Mouse (Mus musculus) heart, embryonic 16.5 days (tissue): ENCODE data around the gene Cpeb1. TPM values are rescaled to one million over a fixed set of nuclear protein-coding genes. Genes with fewer than 3 reads are reported as not detected.

Experiments used
- ATAC-seq: fragments of 200-750 bp; cut with Nextera tagmentation; replicated peaks from 2 replicates; pipeline ENCODE4 v1.8.0; 2017; ENCODE audit warnings: moderate number of reproducible peaks; ENCODE audit not compliant: insufficient read depth, low FRiP score; ENCODE audit errors: extremely low read depth
- H3K27ac ChIP-seq: fragments of 300-500 bp; sonication (generic); 2 replicates; pipeline ENCODE4 v1.5.1; 2014; ENCODE audit warnings: mild to moderate bottlenecking, low read length, control low read depth, moderate library complexity
- H3K27me3 ChIP-seq: fragments of 300-500 bp; sonication (generic); 2 replicates; pipeline ENCODE4 v1.6.1; 2014; ENCODE audit warnings: low read length, mixed read lengths; ENCODE audit not compliant: control insufficient read depth, insufficient read depth
- H3K36me3 ChIP-seq: fragments of 300-500 bp; sonication (generic); 2 replicates; pipeline ENCODE4 v1.6.1; 2014; ENCODE audit not compliant: control insufficient read depth, insufficient read depth
- H3K4me1 ChIP-seq: fragments of 300-500 bp; sonication (generic); 2 replicates; pipeline ENCODE4 v1.6.1; 2014; ENCODE audit warnings: low read length, mixed read lengths; ENCODE audit not compliant: control insufficient read depth, insufficient read depth
- H3K4me2 ChIP-seq: fragments of 300-500 bp; sonication (generic); 2 replicates; pipeline ENCODE4 v1.6.1; 2014; ENCODE audit warnings: low read depth, mild to moderate bottlenecking, control low read depth, low read length
- H3K4me3 ChIP-seq: fragments of 300-500 bp; sonication (generic); 2 replicates; pipeline ENCODE4 v1.5.1; 2014; ENCODE audit warnings: mild to moderate bottlenecking, control low read depth, low read length
- H3K9ac ChIP-seq: fragments of 300-500 bp; sonication (generic); 2 replicates; pipeline ENCODE4 v1.6.1; 2014; ENCODE audit warnings: low read length, control low read depth
- H3K9me3 ChIP-seq: fragments of 300-500 bp; sonication (generic); replicated peaks from 2 replicates; pipeline ENCODE4 v1.6.1; 2016; ENCODE audit warnings: low read length; ENCODE audit not compliant: control insufficient read depth
- WGBS: fragments of 180-500 bp; shearing (Covaris S2); extraction: QIAGEN DNeasy Blood & Tissue Kit; methylation state at CpG from one replicate; pipeline ENCODE4 v1.1.7; 2014; 5-methylcytosine and 5-hydroxymethylcytosine counted together
- polyA plus RNA-seq: library from polyadenylated mRNA; unstranded; fragments of >200 nt; fragmentation: Nextera tagmentation; extraction: Ambion mirVana; gene quantifications from 2 replicates; pipeline ENCODE4 v1.2.1, GENCODE M21; 2015

The Cpeb1 gene
- polyA plus RNA-seq, 1 experiment from 2014 or later, result 5.0 TPM

DNA sequence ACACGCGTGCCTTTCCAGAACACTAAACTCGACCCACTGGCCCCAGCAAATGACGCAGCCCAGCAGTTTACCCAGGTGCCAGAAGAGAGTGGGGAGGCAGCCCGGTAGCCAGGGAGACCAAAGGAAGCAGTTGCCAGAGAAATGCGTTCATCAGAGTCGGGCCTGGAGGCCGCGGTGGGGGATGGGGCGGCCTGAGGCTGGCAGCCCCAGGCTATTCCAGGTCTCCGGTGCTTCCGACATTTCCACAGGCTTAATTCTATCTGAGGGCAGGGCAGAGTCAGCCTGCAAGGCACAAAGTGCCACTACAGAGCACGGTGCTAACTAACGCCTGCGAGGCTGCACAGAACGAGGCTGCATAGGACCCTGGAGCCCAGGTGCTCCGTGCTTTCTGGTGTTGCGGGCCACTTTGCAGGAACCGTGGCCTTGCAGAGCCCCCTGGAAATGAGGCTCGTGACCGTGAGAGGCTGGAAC, 2.3 kb downstream of the Cpeb1 start:
- peaks cover 59% of the 10 kb centered on the region for H3K27me3 ChIP-seq
- H3K4me2 ChIP-seq, result peak overlapping the region; percentile 95
- 10% methylated on average over 21 of the region's 21 CpGs for WGBS
- H3K9ac ChIP-seq, result no peak overlapping the region
- no peak overlapping the region for H3K27ac ChIP-seq
- ATAC-seq, result no peak
- H3K4me3 ChIP-seq, result peak overlapping the region; percentile 67; the same call in 1 of the 2 replicates
- H3K9me3 ChIP-seq, result 0 out of 2 replicates have a peak, but pooled peaks cover 2% of the 10 kb centered on the region
- H3K36me3 ChIP-seq, result no peaks in the 10 kb centered on the region
- H3K4me1 ChIP-seq, result peaks cover 18% of the 10 kb centered on the region

DNA sequence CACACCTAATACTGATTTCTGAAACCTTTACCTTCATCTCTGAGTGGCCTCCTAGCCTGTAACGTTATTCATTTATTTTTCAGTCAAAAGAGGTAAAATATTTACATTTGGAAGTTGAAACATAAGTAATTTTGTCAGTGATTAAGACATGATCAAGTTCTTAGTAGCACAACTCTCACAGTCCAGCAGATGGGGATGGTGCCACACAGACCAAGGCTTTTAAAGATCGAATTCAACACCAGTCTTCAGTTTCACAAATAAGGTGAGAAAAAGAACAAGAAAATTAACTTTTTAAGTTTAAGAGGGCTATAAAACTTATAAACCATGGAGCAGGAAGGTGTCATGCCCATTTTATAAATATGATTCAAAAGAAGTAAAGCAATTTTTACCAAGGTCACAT, 56.3 kb downstream of the Cpeb1 start:
- Histone ChIP-seq H3K4me3 (no peak overlapping the region), H3K4me1 (no peaks in the 10 kb centered on the region), H3K9ac (no peak overlapping the region), H3K36me3 (no peaks in the 10 kb centered on the region), H3K27ac (no peak overlapping the region), H3K9me3 (no peaks in the 10 kb centered on the region), H3K27me3 (no peaks in the 10 kb centered on the region), H3K4me2 (no peak overlapping the region)
- WGBS, result 42% methylated on average over 2 of the region's 2 CpGs
- ATAC-seq, result no peak

DNA sequence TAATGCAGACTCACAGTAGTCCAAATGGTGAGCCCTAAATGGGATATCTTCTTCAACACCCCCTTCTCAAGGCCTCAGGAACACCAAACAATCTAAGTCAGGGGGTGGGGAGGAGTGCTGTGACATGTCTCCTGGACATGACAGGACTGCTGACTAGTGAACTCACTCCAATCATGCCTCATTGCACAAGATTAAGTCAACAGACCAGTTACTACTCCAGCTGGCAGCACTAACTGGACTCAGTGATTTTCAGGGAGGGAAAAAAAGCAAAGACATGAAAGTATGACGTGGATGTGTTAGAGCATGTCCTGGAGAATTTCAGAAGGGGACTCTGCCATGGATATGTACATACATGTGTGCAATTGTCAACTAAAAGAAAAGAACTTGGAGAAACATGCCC, 75.9 kb downstream of the Cpeb1 start:
- Histone ChIP-seq H3K36me3 (no peaks in the 10 kb centered on the region), H3K9ac (no peak overlapping the region), H3K27ac (no peak overlapping the region), H3K9me3 (no peaks in the 10 kb centered on the region), H3K4me3 (no peak overlapping the region), H3K27me3 (no peaks in the 10 kb centered on the region), H3K4me2 (no peak overlapping the region), H3K4me1 (no peaks in the 10 kb centered on the region)
- ATAC-seq, result no peak
- WGBS, result 60% methylated on average over 1 of the region's 1 CpGs

DNA sequence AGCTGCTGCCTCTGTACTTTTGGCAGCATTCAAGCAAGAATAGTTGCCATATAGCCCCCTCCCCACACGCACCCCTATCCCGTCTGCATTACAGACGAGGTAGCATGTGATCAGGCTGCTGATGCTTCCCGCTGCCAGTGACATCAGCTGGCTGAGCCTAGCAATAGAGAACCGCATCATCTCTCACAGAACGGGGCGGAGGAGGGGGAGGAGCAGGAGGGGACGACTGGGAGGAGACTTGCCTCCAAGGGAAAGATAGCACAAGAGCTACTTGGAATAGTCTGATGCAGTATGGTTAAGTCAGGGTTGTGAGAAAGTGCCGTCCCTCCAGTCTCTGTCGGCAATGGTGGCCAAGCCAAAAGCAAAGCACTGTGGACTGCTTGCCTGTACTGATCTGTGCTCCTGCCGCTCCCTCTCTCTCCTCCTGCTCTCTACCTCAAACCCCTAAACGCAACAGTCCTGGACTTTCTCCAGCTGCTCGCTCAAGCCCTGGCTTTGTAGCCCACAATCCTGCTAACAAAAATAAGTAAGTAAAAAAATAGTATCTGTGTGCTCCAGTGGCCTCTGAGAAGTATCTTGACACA, 82.8 kb downstream of the Cpeb1 start:
- 0 out of 2 replicates have a peak, but pooled peaks cover 2% of the 10 kb centered on the region for H3K27me3 ChIP-seq
- H3K9ac ChIP-seq, result peak overlapping the region; percentile 29; the same call in 1 of the 2 replicates
- H3K4me1 ChIP-seq, result peaks cover 2% of the 10 kb centered on the region; the same call in 1 of the 2 replicates
- WGBS, result 5% methylated on average over 13 of the region's 13 CpGs
- H3K36me3 ChIP-seq, result no peaks in the 10 kb centered on the region
- peak; percentile 41; the same call in 1 of the 2 replicates for ATAC-seq
- H3K4me3 ChIP-seq, result peak overlapping the region; percentile 24
- H3K4me2 ChIP-seq, result peak overlapping the region; percentile 55
- no peak overlapping the region for H3K27ac ChIP-seq
- H3K9me3 ChIP-seq, result no peaks in the 10 kb centered on the region

DNA sequence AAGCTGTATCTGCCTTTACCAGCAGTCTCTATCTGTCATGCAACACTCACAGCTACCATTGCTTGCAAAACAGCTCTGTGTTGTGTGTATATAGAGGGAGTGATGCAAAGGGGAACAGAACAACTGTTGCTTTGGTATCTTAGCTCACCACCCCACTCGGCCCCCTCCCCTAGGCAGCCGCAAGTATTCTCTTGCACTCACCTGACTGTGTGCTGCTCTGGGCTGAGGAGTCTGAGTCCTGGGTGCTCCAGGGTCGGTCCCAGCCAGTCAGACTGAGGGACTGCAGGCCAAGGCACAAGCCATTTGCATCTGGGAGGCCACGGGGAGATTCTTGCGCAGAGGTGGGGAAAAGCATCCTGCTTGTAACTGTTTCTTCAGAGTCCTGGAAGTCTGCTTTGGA, 83.5 kb downstream of the Cpeb1 start:
- Histone ChIP-seq H3K27ac (no peak overlapping the region), H3K9me3 (no peaks in the 10 kb centered on the region), H3K4me1 (peaks cover 2% of the 10 kb centered on the region; the same call in 1 of the 2 replicates), H3K4me3 (no peak overlapping the region), H3K4me2 (no peak overlapping the region; the same call in 1 of the 2 replicates), H3K36me3 (no peaks in the 10 kb centered on the region), H3K27me3 (0 out of 2 replicates have a peak, but pooled peaks cover 2% of the 10 kb centered on the region), H3K9ac (no peak overlapping the region)
- 24% methylated on average over 5 of the region's 5 CpGs for WGBS
- no peak for ATAC-seq

DNA sequence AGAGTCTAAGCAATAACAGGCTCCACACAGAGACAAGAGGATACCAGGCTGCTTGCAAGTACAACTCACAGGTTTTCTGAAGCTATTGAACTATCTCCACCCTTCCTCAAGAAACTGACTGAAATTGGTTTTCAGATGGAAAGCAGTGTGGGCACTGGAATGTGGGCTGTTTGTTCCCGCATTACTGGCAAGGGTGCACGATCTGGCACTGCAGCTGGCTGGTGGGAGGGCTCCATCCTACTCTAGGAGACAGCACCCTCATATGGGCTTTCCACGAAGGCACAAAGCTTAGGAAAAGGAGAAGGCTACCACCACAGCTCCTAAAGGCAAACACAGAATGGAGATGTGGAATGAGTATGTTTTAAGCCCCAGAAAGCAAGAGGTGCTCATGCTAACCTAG, 85.5 kb downstream of the Cpeb1 start:
- no peaks in the 10 kb centered on the region for H3K9me3 ChIP-seq
- 52% methylated on average over 3 of the region's 3 CpGs for WGBS

DNA sequence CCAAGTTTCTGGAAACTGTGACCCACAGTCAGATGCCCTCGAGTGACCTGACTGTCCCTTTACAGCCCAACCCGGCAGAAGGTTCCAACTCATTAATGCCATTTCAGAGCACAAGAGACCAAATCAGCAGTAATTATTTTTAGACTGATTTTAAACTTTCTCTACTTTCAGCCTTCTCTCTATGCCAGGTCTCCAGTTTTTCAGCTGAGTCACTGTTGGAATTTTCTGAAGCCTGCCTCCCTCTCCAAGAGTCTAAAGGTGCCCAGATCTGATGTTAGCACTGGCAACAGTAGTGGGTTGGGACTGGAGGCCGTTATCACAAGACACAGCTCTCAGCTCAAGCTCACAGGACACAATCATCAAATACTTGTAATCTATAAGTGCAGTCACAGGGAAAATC, 87.3 kb downstream of the Cpeb1 start:
- no peak for ATAC-seq
- peaks cover 2% of the 10 kb centered on the region; the same call in 1 of the 2 replicates for H3K4me1 ChIP-seq
- no peak overlapping the region for H3K9ac ChIP-seq
- 65% methylated on average over 3 of the region's 3 CpGs for WGBS
- H3K36me3 ChIP-seq, result no peaks in the 10 kb centered on the region
- no peaks in the 10 kb centered on the region for H3K27me3 ChIP-seq
- no peak overlapping the region for H3K27ac ChIP-seq
- no peak overlapping the region for H3K4me2 ChIP-seq
- H3K4me3 ChIP-seq, result no peak overlapping the region
- H3K9me3 ChIP-seq, result no peaks in the 10 kb centered on the region

More for the DNA sequence above, 85.5 kb downstream of the Cpeb1 start:
- no peak for ATAC-seq
- H3K36me3 ChIP-seq, result no peaks in the 10 kb centered on the region
- 0 out of 2 replicates have a peak, but pooled peaks cover 2% of the 10 kb centered on the region for H3K27me3 ChIP-seq
- H3K9ac ChIP-seq, result no peak overlapping the region
- H3K4me1 ChIP-seq, result peaks cover 2% of the 10 kb centered on the region; the same call in 1 of the 2 replicates
- no peak overlapping the region for H3K4me2 ChIP-seq
- H3K27ac ChIP-seq, result no peak overlapping the region
- no peak overlapping the region for H3K4me3 ChIP-seq

DNA sequence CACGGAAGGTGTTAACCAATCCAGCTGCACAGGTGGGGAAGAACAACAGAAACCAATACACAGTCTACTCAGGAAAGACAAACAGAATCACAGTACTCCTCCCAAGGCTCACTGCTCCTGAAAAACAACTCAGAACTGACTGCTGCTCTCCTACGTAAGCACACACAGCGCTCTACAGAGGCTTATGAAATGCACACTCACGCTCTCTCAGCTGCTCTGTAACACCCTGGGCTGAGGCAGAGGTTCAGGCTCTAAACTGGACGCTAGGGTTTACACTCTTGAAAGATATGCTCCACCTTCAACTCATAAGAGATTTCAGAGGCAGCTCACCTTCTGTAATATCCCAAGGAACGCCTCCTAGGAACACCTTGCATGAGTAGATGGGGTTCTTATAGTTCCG, 98.3 kb downstream of the Cpeb1 start:
- H3K27ac ChIP-seq, result no peak overlapping the region

DNA sequence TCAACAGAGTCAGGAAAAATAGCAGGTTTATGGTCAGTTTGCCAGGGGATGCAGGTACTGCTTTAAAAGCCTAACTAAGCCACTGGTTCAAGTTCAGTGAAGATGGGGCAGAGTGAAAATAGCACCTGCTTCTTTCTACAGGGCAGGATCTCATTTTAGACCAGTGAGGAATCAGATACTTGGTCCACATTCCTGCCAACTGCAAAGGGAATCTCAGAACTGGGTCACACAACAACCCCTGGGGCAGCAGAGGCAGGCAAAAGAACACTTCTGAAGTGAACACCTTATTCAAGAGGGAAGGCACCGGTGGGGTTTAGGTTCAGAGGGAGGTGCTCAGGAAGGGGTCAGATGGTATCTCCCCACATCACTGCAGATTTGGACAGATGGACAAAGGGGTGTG, 98.9 kb downstream of the Cpeb1 start:
- 84% methylated on average over 1 of the region's 1 CpGs for WGBS

More for the DNA sequence above, 98.3 kb downstream of the Cpeb1 start:
- 78% methylated on average over 7 of the region's 7 CpGs for WGBS
- Histone ChIP-seq H3K4me2 (no peak overlapping the region), H3K36me3 (no peaks in the 10 kb centered on the region), H3K9ac (no peak overlapping the region), H3K4me3 (no peak overlapping the region), H3K27me3 (no peaks in the 10 kb centered on the region), H3K4me1 (no peaks in the 10 kb centered on the region), H3K9me3 (no peaks in the 10 kb centered on the region)
- ATAC-seq, result no peak

More for the DNA sequence above, 98.9 kb downstream of the Cpeb1 start:
- no peaks in the 10 kb centered on the region for H3K27me3 ChIP-seq
- H3K4me3 ChIP-seq, result no peak overlapping the region
- H3K9ac ChIP-seq, result no peak overlapping the region
- no peak for ATAC-seq
- no peaks in the 10 kb centered on the region for H3K4me1 ChIP-seq
- H3K9me3 ChIP-seq, result no peaks in the 10 kb centered on the region
- no peak overlapping the region for H3K27ac ChIP-seq
- H3K4me2 ChIP-seq, result no peak overlapping the region
- H3K36me3 ChIP-seq, result no peaks in the 10 kb centered on the region
